Mouse (Mus musculus) CH12.LX (cell line): Measurements from ENCODE around the gene Otos.

ENCODE experiments used
- CTCF ChIP-seq, 2 experiments: IDR thresholded peaks in 1 of 2; conservative IDR thresholded peaks in 1 of 2; 2 replicates each; pipeline ENCODE4 v1.5.1; 2011 to 2012; ENCODE audit warnings: low read depth in 2 of 2, low read length in 2 of 2, improper control_type of control experiment in 1 of 2, inconsistent platforms in 1 of 2, mild to moderate bottlenecking in 1 of 2, moderate library complexity in 1 of 2
- EP300 ChIP-seq: IDR thresholded peaks from 2 replicates; pipeline ENCODE4 v1.6.1; 2011; ENCODE audit warnings: low read length, improper control_type of control experiment
- HCFC1 ChIP-seq: IDR thresholded peaks from 2 replicates; pipeline ENCODE4 v1.6.1; 2012; ENCODE audit warnings: low read depth, mild to moderate bottlenecking, inconsistent platforms, low read length, improper control_type of control experiment
- MAZ ChIP-seq: IDR thresholded peaks from 2 replicates; pipeline ENCODE4 v1.6.1; 2012; ENCODE audit warnings: low read depth, mild to moderate bottlenecking, inconsistent platforms, low read length, improper control_type of control experiment, moderate library complexity
- POLR2A ChIP-seq: IDR thresholded peaks from 2 replicates; pipeline ENCODE4 v1.6.1; 2011; ENCODE audit warnings: low read depth, mild to moderate bottlenecking, improper control_type of control experiment, low read length
- TBP ChIP-seq: conservative IDR thresholded peaks from 2 replicates; pipeline ENCODE4 v1.6.1; 2011; ENCODE audit warnings: low read depth, low read length, improper control_type of control experiment
- USF2 ChIP-seq: conservative IDR thresholded peaks from 2 replicates; pipeline ENCODE4 v1.6.1; 2011; ENCODE audit warnings: low read depth, low read length, improper control_type of control experiment
- ZC3H11A ChIP-seq: IDR thresholded peaks from 2 replicates; pipeline ENCODE4 v1.6.1; 2012; ENCODE audit warnings: low read depth, mild to moderate bottlenecking, inconsistent platforms, low read length, improper control_type of control experiment
- ZKSCAN1 ChIP-seq: IDR thresholded peaks from 2 replicates; pipeline ENCODE4 v1.6.1; 2012; ENCODE audit warnings: low read depth, inconsistent platforms, low read length, improper control_type of control experiment, borderline replicate concordance
- ZNF384 ChIP-seq: IDR thresholded peaks from 2 replicates; pipeline ENCODE4 v1.6.1; 2012; ENCODE audit warnings: low read depth, low read length, improper control_type of control experiment, inconsistent platforms

- TF ChIP-seq CTCF (conservative IDR thresholded peaks at IDR 0.05 in 1 of 2, IDR thresholded peaks at IDR 0.05 in 1 of 2; ENCODE audit: low read depth in 2 of 2, low read length in 2 of 2) = no peak
- no peak for TF ChIP-seq ZC3H11A
- TF ChIP-seq TBP = no peak
- no peak for TF ChIP-seq POLR2A
- no peak for TF ChIP-seq ZNF384
- TF ChIP-seq HCFC1 = no peak
- TF ChIP-seq USF2 = no peak
- no peak for TF ChIP-seq EP300
- no peak for TF ChIP-seq MAZ
- no peak for TF ChIP-seq ZKSCAN1
Observed at GRCm38 (mm10) chr1:92638181-92638580, 10.5 kb downstream of the Otos start.
